Mouse (Mus musculus) liver, adult 2 months (tissue): ENCODE results near the gene Cdc6. TPM values are rescaled to one million over a fixed set of nuclear protein-coding genes. Genes with fewer than 3 reads are reported as not detected.

Experiments used
- DNase-seq: peaks from one replicate; pipeline ENCODE4 v3.0.0-alpha.2; 2011; ENCODE audit warnings: low read depth, low spot score; ENCODE audit errors: extremely low read depth
- H3K27ac ChIP-seq: fragments of 200-500 bp; replicated peaks from 2 replicates; pipeline ENCODE4 v1.5.1; 2012; ENCODE audit warnings: low read depth, mild to moderate bottlenecking, control low read depth, inconsistent platforms, low read length; ENCODE audit not compliant: insufficient read depth
- H3K27me3 ChIP-seq: fragments of 200-500 bp; 2 replicates; pipeline ENCODE4 v1.6.1; 2012; ENCODE audit warnings: mild to moderate bottlenecking, moderate library complexity, low read length, inconsistent platforms; ENCODE audit not compliant: control insufficient read depth, insufficient read depth
- H3K36me3 ChIP-seq: fragments of 200-500 bp; 2 replicates; pipeline ENCODE4 v1.6.1; 2012; ENCODE audit warnings: low read length, inconsistent platforms; ENCODE audit not compliant: control insufficient read depth, insufficient read depth
- H3K4me1 ChIP-seq: fragments of 200-500 bp; 2 replicates; pipeline ENCODE4 v1.6.1; 2011; ENCODE audit warnings: low read length; ENCODE audit not compliant: control insufficient read depth, insufficient read depth
- H3K4me3 ChIP-seq: fragments of 200-500 bp; 2 replicates; pipeline ENCODE4 v1.5.1; 2011; ENCODE audit warnings: low read depth, mild to moderate bottlenecking, control low read depth, low read length, moderate library complexity; ENCODE audit not compliant: insufficient read depth
- H3K79me2 ChIP-seq: fragments of 200-500 bp; 2 replicates; pipeline ENCODE4 v1.6.1; 2012; ENCODE audit warnings: inconsistent platforms, mild to moderate bottlenecking, low read length, moderate library complexity; ENCODE audit not compliant: control insufficient read depth, insufficient read depth
- H3K9ac ChIP-seq: fragments of 200-500 bp; 2 replicates; pipeline ENCODE4 v1.6.1; 2012; ENCODE audit warnings: low read depth, mild to moderate bottlenecking, control low read depth, inconsistent platforms, low read length
- CTCF ChIP-seq: fragments of 200-500 bp; IDR thresholded peaks from 2 replicates; pipeline ENCODE4 v1.5.1; 2011; ENCODE audit warnings: low read depth, low read length, control low read depth
- POLR2A ChIP-seq: fragments of 200-500 bp; IDR thresholded peaks from 2 replicates; pipeline ENCODE4 v1.6.1; 2011; ENCODE audit warnings: low read length, control low read depth; ENCODE audit not compliant: insufficient read depth; ENCODE audit errors: extremely low read depth
- WGBS: fragments of 180-500 bp; shearing (Covaris S2); methylation state at CpG from one replicate; pipeline ENCODE4 v1.1.7; 2018; 5-methylcytosine and 5-hydroxymethylcytosine counted together
- polyA plus RNA-seq: library from polyadenylated mRNA; depleted of rRNA; stranded (reverse); fragments of >200 nt; gene quantifications from 2 replicates; pipeline ENCODE4 v1.2.3, GENCODE M21; 2012; rRNA removed
- total RNA-seq: library from RNA; depleted of rRNA; stranded (reverse); fragments of >200 nt; gene quantifications from 2 replicates; pipeline ENCODE4 v1.2.3, GENCODE M21; 2014; rRNA removed

The Cdc6 gene
- total and polyA plus RNA-seq, 2 experiments = 0.07 to 0.09 TPM

DNA sequence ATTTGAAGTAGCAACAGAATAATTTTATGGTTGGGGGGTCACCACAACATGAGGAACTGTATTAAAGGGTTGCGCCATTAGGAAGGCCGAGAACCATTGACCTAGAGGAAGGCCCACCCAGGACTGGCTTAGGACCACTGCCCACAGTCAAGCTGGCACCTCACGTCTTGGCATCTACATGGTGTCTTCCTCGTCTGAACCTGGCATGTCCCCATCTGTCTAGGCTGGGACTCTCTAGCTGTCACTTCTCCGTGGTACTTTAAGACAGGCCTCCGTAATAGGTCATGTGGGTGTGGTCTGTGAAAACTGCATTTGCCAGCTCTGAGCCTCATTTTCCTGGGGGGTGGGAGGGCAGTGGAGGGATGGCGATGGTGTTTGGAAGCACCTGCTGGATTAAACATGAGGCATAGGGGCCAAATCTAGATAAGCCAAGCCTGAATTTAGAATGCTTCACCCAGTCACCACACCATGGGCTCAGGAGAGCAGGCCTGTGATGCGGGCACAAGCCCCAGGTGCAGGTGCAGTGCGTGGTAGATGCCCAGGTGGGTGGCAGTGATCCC, 65.3 kb downstream of the Cdc6 start:
- Histone ChIP-seq H3K79me2 (no peaks in the 10 kb centered on the region), H3K9ac (no peak overlapping the region), H3K36me3 (peaks cover 9% of the 10 kb centered on the region; the same call in 1 of the 2 replicates), H3K27ac (no peak overlapping the region), H3K4me1 (peaks cover 11% of the 10 kb centered on the region), H3K4me3 (no peak overlapping the region), H3K27me3 (no peaks in the 10 kb centered on the region)
- TF ChIP-seq POLR2A (no peak), CTCF (no peak)
- 90% methylated on average over 9 of the region's 9 CpGs for WGBS
- no peak for DNase-seq

Other genes with a start within 250 kb of the Cdc6 start
- not detected in 2 replicates for gene Gsdma, start 243.4 kb upstream of the Cdc6 start, total RNA-seq
- gene Gsdma, start 243.4 kb upstream of the Cdc6 start, polyA plus RNA-seq = not detected in 2 replicates
- gene Psmd3, start 225.2 kb upstream of the Cdc6 start, total RNA-seq = 54.6 and 69.7 TPM in 2 replicates
- 158 TPM in 2 replicates for gene Psmd3, start 225.2 kb upstream of the Cdc6 start, polyA plus RNA-seq
- gene Csf3, start 206.5 kb upstream of the Cdc6 start, total RNA-seq = not detected in 2 replicates
- 0.07 TPM in 1 of 2 replicates, not detected in the other for gene Csf3, start 206.5 kb upstream of the Cdc6 start, polyA plus RNA-seq
- gene Med24, start 178.4 kb upstream of the Cdc6 start, total RNA-seq = 3.9 and 6.2 TPM in 2 replicates
- 16.2 and 23.2 TPM in 2 replicates for gene Med24, start 178.4 kb upstream of the Cdc6 start, polyA plus RNA-seq
- gene Thra, start 167.2 kb upstream of the Cdc6 start, total RNA-seq = 5.5 and 8.9 TPM in 2 replicates
- gene Thra, start 167.2 kb upstream of the Cdc6 start, polyA plus RNA-seq = 13.6 and 14.9 TPM in 2 replicates
- gene Nr1d1, start 132.5 kb upstream of the Cdc6 start, total RNA-seq = 19.0 and 45.4 TPM in 2 replicates
- 75.4 and 106 TPM in 2 replicates for gene Nr1d1, start 132.5 kb upstream of the Cdc6 start, polyA plus RNA-seq
- 15.5 and 17.7 TPM in 2 replicates for gene Msl1, start 112.3 kb upstream of the Cdc6 start, total RNA-seq
- 17.0 and 17.2 TPM in 2 replicates for gene Msl1, start 112.3 kb upstream of the Cdc6 start, polyA plus RNA-seq
- 3.6 and 6.6 TPM in 2 replicates for gene Casc3, start 102.9 kb upstream of the Cdc6 start, total RNA-seq
- 11.2 and 12.5 TPM in 2 replicates for gene Casc3, start 102.9 kb upstream of the Cdc6 start, polyA plus RNA-seq
- 0.13 and 0.18 TPM in 2 replicates for gene Rapgefl1, start 71.0 kb upstream of the Cdc6 start, total RNA-seq
- 1.4 and 1.9 TPM in 2 replicates for gene Rapgefl1, start 71.0 kb upstream of the Cdc6 start, polyA plus RNA-seq
- 1.5 and 1.9 TPM in 2 replicates for gene Wipf2, start 44.2 kb upstream of the Cdc6 start, total RNA-seq
- gene Wipf2, start 44.2 kb upstream of the Cdc6 start, polyA plus RNA-seq = 3.1 TPM in 2 replicates
- 3.7 and 4.5 TPM in 2 replicates for gene Rara, start 20.0 kb downstream of the Cdc6 start, total RNA-seq
- 14.1 and 14.6 TPM in 2 replicates for gene Rara, start 20.0 kb downstream of the Cdc6 start, polyA plus RNA-seq
- not detected in 2 replicates for gene Gjd3, start 75.2 kb downstream of the Cdc6 start, total RNA-seq
- gene Gjd3, start 75.2 kb downstream of the Cdc6 start, polyA plus RNA-seq = 0.11 TPM in 1 of 2 replicates, not detected in the other
- gene Top2a, start 116.4 kb downstream of the Cdc6 start, total RNA-seq = 1.8 and 4.2 TPM in 2 replicates
- gene Top2a, start 116.4 kb downstream of the Cdc6 start, polyA plus RNA-seq = 0.22 and 0.31 TPM in 2 replicates
- gene Igfbp4, start 133.4 kb downstream of the Cdc6 start, total RNA-seq = 662 and 813 TPM in 2 replicates
- 1,830 and 2,620 TPM in 2 replicates for gene Igfbp4, start 133.4 kb downstream of the Cdc6 start, polyA plus RNA-seq
- 0.27 and 0.46 TPM in 2 replicates for gene Tns4, start 181.5 kb downstream of the Cdc6 start, total RNA-seq
- gene Tns4, start 181.5 kb downstream of the Cdc6 start, polyA plus RNA-seq = 0.27 and 1.2 TPM in 2 replicates
- 0.55 and 0.74 TPM in 2 replicates for gene Ccr7, start 247.3 kb downstream of the Cdc6 start, total RNA-seq
- 0.91 and 1.5 TPM in 2 replicates for gene Ccr7, start 247.3 kb downstream of the Cdc6 start, polyA plus RNA-seq